Mouse (Mus musculus) myocyte (in vitro differentiated cells): Measurements from ENCODE around the gene Ndufaf4.

Source experiments
- CEBPB ChIP-seq: IDR thresholded peaks from 2 replicates; pipeline ENCODE4 v1.6.1; 2011; ENCODE audit warnings: mild to moderate bottlenecking, moderate library complexity; ENCODE audit not compliant: poor library complexity, insufficient read depth, severe bottlenecking
- E2F4 ChIP-seq: IDR thresholded peaks from one replicate; pipeline ENCODE4 v1.6.1; 2011; ENCODE audit warnings: mild to moderate bottlenecking, control low read depth, moderate library complexity; ENCODE audit not compliant: insufficient read depth
- MAX ChIP-seq: IDR thresholded peaks from one replicate; pipeline ENCODE4 v1.6.1; 2011; ENCODE audit warnings: low read depth, mild to moderate bottlenecking, control low read depth
- MYOG ChIP-seq, 3 experiments: IDR thresholded peaks; one replicate each; pipeline ENCODE4 v1.6.1; 2011; ENCODE audit warnings: control low read depth in 2 of 3, low read depth in 2 of 3, mild to moderate bottlenecking in 2 of 3; ENCODE audit not compliant: insufficient read length in 2 of 3, control insufficient read depth in 1 of 3, insufficient read depth in 1 of 3
- POLR2A ChIP-seq: IDR thresholded peaks from one replicate; pipeline ENCODE4 v1.6.1; 2011; ENCODE audit warnings: low read depth, mild to moderate bottlenecking, control low read depth, moderate library complexity; ENCODE audit not compliant: insufficient read length
- POLR2AphosphoS2 ChIP-seq: IDR thresholded peaks from one replicate; pipeline ENCODE4 v1.6.1; 2011; ENCODE audit warnings: low read depth, control low read depth; ENCODE audit not compliant: insufficient read length
- USF1 ChIP-seq: IDR thresholded peaks from one replicate; pipeline ENCODE4 v1.6.1; 2011; ENCODE audit warnings: low read depth, mild to moderate bottlenecking, control low read depth, moderate library complexity

GRCm38 (mm10) chr4:24897851-24898515 lies at the start of gene Ndufaf4:
- TF ChIP-seq POLR2A (peak; percentile 83), E2F4 (no peak), POLR2AphosphoS2 (peak; percentile 61), MAX (peak; percentile 36), MYOG (IDR thresholded peaks at IDR 0.05; ENCODE audit: control insufficient read depth in 1 of 3, insufficient read depth in 1 of 3, insufficient read length in 2 of 3, low read depth in 2 of 3) (peak in 1 of 3 experiments; percentile 39), CEBPB (0 out of 2 replicates have a peak, but pooled peaks have one; percentile 46), USF1 (no peak)
